Mouse (Mus musculus) C2C12 (cell line): ENCODE data around the gene Auts2. TPM values are rescaled to one million over a fixed set of nuclear protein-coding genes. Genes with fewer than 3 reads are reported as not detected.

Experiments used
- H3K27me3 ChIP-seq: one replicate; pipeline ENCODE4 v1.6.1; 2011; ENCODE audit not compliant: control insufficient read depth, insufficient read depth, insufficient read length
- H3K36me3 ChIP-seq: one replicate; pipeline ENCODE4 v1.6.1; 2011; ENCODE audit not compliant: control insufficient read depth, insufficient read depth
- H3K4me3 ChIP-seq: one replicate; pipeline ENCODE4 v1.5.1; 2011; ENCODE audit warnings: mild to moderate bottlenecking, control low read depth; ENCODE audit not compliant: poor library complexity, insufficient read depth, severe bottlenecking
- H3K79me2 ChIP-seq: one replicate; pipeline ENCODE4 v1.6.1; 2011; ENCODE audit not compliant: control insufficient read depth, insufficient read depth
- H3K79me3 ChIP-seq: one replicate; pipeline ENCODE4 v1.6.1; 2011; ENCODE audit warnings: low read depth, control low read depth
- H3ac ChIP-seq: one replicate; pipeline ENCODE3; 2011; ENCODE audit warnings: low read depth; ENCODE audit not compliant: control insufficient read depth, insufficient read length
- CEBPB ChIP-seq: IDR thresholded peaks from one replicate; pipeline ENCODE4 v1.6.1; 2011; ENCODE audit warnings: low read depth, mild to moderate bottlenecking, control low read depth, moderate library complexity
- CTCF ChIP-seq: IDR thresholded peaks from one replicate; pipeline ENCODE4 v1.5.1; 2011; ENCODE audit not compliant: control insufficient read depth, insufficient read depth, insufficient read length
- FOSL1 ChIP-seq: IDR thresholded peaks from one replicate; pipeline ENCODE4 v1.8.0; 2011; ENCODE audit warnings: mild to moderate bottlenecking, low read length; ENCODE audit not compliant: poor library complexity, insufficient read depth, severe bottlenecking
- MAX ChIP-seq: IDR thresholded peaks from one replicate; pipeline ENCODE4 v1.6.1; 2011; ENCODE audit warnings: mild to moderate bottlenecking, control low read depth
- MYOD1 ChIP-seq: IDR thresholded peaks from one replicate; pipeline ENCODE4 v1.6.1; 2011; ENCODE audit warnings: low read depth; ENCODE audit not compliant: control insufficient read depth, insufficient read length
- MYOG ChIP-seq: IDR thresholded peaks from one replicate; pipeline ENCODE4 v1.6.1; 2011; ENCODE audit not compliant: control insufficient read depth, insufficient read length; ENCODE audit errors: extremely low read depth
- USF1 ChIP-seq: IDR thresholded peaks from one replicate; pipeline ENCODE4 v1.6.1; 2011; ENCODE audit warnings: low read depth, mild to moderate bottlenecking, control low read depth, moderate library complexity
- polyA plus RNA-seq: library from polyadenylated mRNA; unstranded; fragments of >200 nt; fragmentation: generic; extraction: Trizol; gene quantifications from one replicate; pipeline ENCODE4 v1.2.1, GENCODE M21; 2012; ENCODE audit warnings: missing spikeins

The Auts2 gene
- polyA plus RNA-seq, 1 experiment: 8.4 TPM

- Histone ChIP-seq H3K79me2 (no peaks in the 10 kb centered on the region), H3K36me3 (no peaks in the 10 kb centered on the region), H3ac (no peak overlapping the region), H3K79me3 (no peaks in the 10 kb centered on the region), H3K4me3 (no peak overlapping the region), H3K27me3 (no peaks in the 10 kb centered on the region)
- no peak for TF ChIP-seq FOSL1
- no peak for TF ChIP-seq CTCF
- TF ChIP-seq CEBPB: no peak
- no peak for TF ChIP-seq MYOD1
- no peak for TF ChIP-seq USF1
- TF ChIP-seq MYOG: no peak
- TF ChIP-seq MAX: no peak
Measured at GRCm38 (mm10) chr5:132408892-132409575, 134.1 kb downstream of the Auts2 start.

DNA sequence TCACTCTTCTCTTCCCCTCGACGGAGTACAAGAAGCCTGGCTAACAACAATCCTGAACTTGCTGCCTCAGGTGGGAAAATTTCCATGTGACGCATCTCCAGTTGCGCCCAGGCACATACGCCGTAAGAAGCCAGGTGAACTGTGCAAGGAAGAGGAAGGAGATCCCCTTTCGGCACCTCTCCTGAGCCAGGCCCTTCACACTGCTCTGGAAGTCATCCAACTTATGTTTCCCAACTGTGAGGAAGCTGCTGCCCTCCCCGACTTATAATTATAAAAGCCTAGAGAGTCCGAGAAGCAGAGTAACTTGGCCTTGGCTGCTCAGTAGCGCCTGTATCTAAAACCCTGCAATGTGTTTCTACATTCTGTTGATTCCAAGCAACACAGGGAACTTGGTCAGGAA lies 142.6 kb downstream of the Auts2 start:
- H3K79me2 ChIP-seq: no peaks in the 10 kb centered on the region
- no peaks in the 10 kb centered on the region for H3K79me3 ChIP-seq
- no peaks in the 10 kb centered on the region for H3K36me3 ChIP-seq
- no peaks in the 10 kb centered on the region for H3K27me3 ChIP-seq
- no peak overlapping the region for H3ac ChIP-seq
- H3K4me3 ChIP-seq: no peak overlapping the region
- TF ChIP-seq USF1: no peak
- TF ChIP-seq MYOG: no peak

DNA sequence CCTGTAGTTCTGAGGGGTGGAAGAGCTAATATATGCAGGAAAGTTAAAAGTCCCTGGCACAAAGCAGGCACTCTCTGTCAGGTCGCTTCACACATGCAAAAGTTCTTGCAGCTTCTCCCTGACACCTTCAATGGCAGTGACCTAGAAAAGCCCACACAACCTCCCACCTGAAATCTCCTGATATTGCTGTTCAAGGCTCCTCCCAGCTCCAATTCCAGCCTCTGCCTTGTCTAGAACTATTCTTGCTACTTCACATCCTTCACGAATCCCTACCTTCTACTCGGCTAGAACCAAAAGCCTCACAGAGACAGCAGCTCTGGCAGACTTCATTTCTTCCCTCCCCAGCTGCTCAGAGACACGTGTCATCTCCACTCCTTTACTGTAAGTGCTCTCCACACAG lies 143.7 kb downstream of the Auts2 start:
- Histone ChIP-seq H3K79me3 (no peaks in the 10 kb centered on the region), H3K79me2 (no peaks in the 10 kb centered on the region), H3K4me3 (no peak overlapping the region), H3K36me3 (no peaks in the 10 kb centered on the region), H3K27me3 (no peaks in the 10 kb centered on the region), H3ac (no peak overlapping the region)
- no peak for TF ChIP-seq CEBPB
- TF ChIP-seq MYOG: no peak
- TF ChIP-seq FOSL1: no peak
- TF ChIP-seq CTCF: no peak
- TF ChIP-seq MAX: no peak
- no peak for TF ChIP-seq USF1
- TF ChIP-seq MYOD1: no peak

DNA sequence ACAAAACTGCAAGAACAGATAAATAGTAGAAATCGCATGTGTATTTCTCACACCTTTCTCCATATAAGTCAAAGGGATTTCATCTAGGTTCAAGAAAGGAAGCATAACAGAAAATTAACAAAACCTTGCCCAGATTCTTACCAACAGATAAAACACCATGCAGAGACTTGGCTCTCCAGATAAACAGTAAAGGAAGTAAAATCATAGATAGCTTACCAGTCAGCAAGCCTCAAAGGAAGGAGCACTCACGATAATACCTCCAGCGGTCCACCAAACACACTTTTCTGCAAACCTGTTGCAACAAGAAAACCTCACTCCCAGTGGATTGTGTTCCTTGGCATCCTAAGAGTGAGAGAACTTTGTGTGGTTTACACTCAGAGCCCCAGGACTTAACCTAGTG lies 147.2 kb downstream of the Auts2 start:
- no peak overlapping the region for H3ac ChIP-seq
- no peaks in the 10 kb centered on the region for H3K36me3 ChIP-seq
- TF ChIP-seq FOSL1: no peak
- no peak for TF ChIP-seq USF1
- no peak for TF ChIP-seq MYOD1
- no peak for TF ChIP-seq MYOG
- no peak for TF ChIP-seq CTCF
- no peak for TF ChIP-seq CEBPB
- TF ChIP-seq MAX: no peak
- no peaks in the 10 kb centered on the region for H3K27me3 ChIP-seq
- no peaks in the 10 kb centered on the region for H3K79me2 ChIP-seq
- no peak overlapping the region for H3K4me3 ChIP-seq
- no peaks in the 10 kb centered on the region for H3K79me3 ChIP-seq

- Histone ChIP-seq H3K27me3 (no peaks in the 10 kb centered on the region), H3K4me3 (no peak overlapping the region), H3K79me3 (no peaks in the 10 kb centered on the region), H3K36me3 (no peaks in the 10 kb centered on the region), H3ac (no peak overlapping the region), H3K79me2 (no peaks in the 10 kb centered on the region)
- TF ChIP-seq FOSL1 (no peak), CTCF (no peak), MYOD1 (no peak), MYOG (no peak), USF1 (no peak), CEBPB (no peak), MAX (no peak)
Measured at GRCm38 (mm10) chr5:132394800-132395575, 148.2 kb downstream of the Auts2 start.
